Mouse (Mus musculus) midbrain, embryonic 10.5 days (tissue): ENCODE data around the gene Kank2. TPM values are rescaled to one million over a fixed set of nuclear protein-coding genes. Genes with fewer than 3 reads are reported as not detected.
"Not testable (repeated sequence)": the region's sequence is repeated elsewhere in the genome, so short reads cannot be mapped to it uniquely, and the experiment has no call there.

Source experiments
- DNase-seq: peaks from one replicate; pipeline ENCODE4 v3.0.0-alpha.2; 2017; ENCODE audit warnings: low spot score
- H3K27ac ChIP-seq: fragments of 300-500 bp; sonication (generic); replicated peaks from 2 replicates; pipeline ENCODE4 v1.5.1; 2016; ENCODE audit warnings: mild to moderate bottlenecking
- H3K27me3 ChIP-seq: fragments of 300-500 bp; sonication (generic); 2 replicates; pipeline ENCODE4 v1.6.1; 2016; ENCODE audit warnings: low read depth, mild to moderate bottlenecking; ENCODE audit not compliant: poor library complexity, severe bottlenecking
- H3K36me3 ChIP-seq: fragments of 300-500 bp; sonication (generic); 2 replicates; pipeline ENCODE4 v1.6.1; 2016; ENCODE audit warnings: mild to moderate bottlenecking, moderate library complexity
- H3K4me1 ChIP-seq: fragments of 300-500 bp; sonication (generic); 2 replicates; pipeline ENCODE4 v1.6.1; 2016
- H3K4me3 ChIP-seq: fragments of 300-500 bp; sonication (generic); 2 replicates; pipeline ENCODE4 v1.5.1; 2016; ENCODE audit warnings: mild to moderate bottlenecking, moderate library complexity
- H3K9me3 ChIP-seq: fragments of 300-500 bp; sonication (generic); replicated peaks from 2 replicates; pipeline ENCODE4 v1.6.1; 2016; ENCODE audit warnings: mild to moderate bottlenecking
- WGBS: fragments of 180-500 bp; shearing (Covaris S2); methylation state at CpG from one replicate; pipeline ENCODE4 v1.1.7; 2016; 5-methylcytosine and 5-hydroxymethylcytosine counted together
- polyA plus RNA-seq: library from polyadenylated mRNA; unstranded; fragments of >200 nt; fragmentation: Nextera tagmentation; extraction: Ambion mirVana; gene quantifications from 2 replicates; pipeline ENCODE4 v1.2.1, GENCODE M21; 2016

Kank2 gene
- polyA plus RNA-seq, 1 experiment from 2014 or later = 8.6 TPM

DNA sequence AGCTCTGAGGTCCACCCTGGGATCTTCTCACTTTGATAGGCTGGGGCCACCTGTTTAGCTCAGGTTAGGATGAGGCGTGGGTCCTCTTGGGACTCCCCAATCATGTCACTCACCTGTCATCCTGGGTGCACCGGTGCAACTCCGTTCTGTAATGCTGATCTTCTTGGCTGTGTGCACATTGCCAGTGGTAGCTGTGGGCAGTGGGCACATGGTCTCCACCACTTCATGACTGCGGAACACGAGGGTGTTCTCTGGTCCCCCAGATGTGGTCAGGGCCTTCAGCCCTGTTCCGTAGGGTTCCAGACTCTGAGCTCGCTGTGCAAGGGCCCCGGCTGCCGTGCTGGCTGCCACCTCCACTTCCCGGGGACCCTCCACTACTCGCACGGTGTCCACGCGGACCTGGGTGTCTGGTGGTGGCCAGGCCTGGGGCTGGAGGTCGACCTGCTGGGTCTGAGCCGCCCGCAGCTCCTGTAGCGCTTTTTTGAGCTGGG, 4.2 kb downstream of the Kank2 start:
- H3K27me3 ChIP-seq = no peaks in the 10 kb centered on the region
- peaks cover 33% of the 10 kb centered on the region for H3K4me1 ChIP-seq
- no peaks in the 10 kb centered on the region for H3K9me3 ChIP-seq
- no peak for DNase-seq
- H3K36me3 ChIP-seq = peaks cover 59% of the 10 kb centered on the region
- no peak overlapping the region for H3K4me3 ChIP-seq
- no peak overlapping the region for H3K27ac ChIP-seq
- WGBS = 97% methylated on average over 18 of the region's 18 CpGs

DNA sequence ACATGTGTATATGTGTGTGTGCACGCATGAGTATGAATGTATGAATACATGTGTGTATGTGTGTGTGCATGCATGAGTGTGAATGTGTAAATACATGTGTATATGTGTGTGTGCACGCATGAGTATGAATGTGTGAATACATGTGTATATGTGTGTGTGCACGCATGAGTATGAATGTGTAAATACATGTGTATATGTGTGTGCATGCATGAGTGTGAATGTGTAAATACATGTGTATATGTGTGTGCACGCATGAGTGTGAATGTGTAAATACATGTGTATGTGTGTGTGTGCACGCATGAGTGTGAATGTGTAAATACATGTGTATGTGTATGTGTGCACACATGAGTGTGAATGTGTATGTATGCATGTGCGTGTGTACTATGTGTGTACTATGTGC, 5.0 kb downstream of the Kank2 start:
- not testable (repeated sequence) for H3K27me3 ChIP-seq, DNase-seq, H3K4me3 ChIP-seq, H3K9me3 ChIP-seq, H3K27ac ChIP-seq
- H3K4me1 ChIP-seq = peaks cover 29% of the 10 kb centered on the region
- 95% methylated on average over 6 of the region's 6 CpGs for WGBS
- peaks cover 68% of the 10 kb centered on the region for H3K36me3 ChIP-seq

DNA sequence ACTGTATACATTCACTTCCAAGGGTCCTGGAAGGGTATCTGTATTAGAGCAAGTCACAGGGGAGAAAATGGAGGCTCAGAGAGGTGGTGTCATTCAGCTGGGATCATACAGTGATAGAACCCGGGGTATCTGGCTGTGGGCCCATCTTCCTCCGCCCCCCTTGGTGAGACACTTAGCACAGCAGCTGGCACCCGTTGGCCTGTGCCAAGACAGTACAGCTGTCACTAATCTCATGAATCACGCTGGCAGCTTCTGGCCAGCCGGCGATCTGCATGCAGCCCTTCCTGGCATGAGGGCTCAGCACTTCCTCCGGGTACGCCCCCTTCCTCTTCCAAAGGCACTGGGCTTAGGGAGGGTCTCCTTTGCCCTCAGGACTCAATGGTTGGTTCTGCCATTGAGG, 5.9 kb downstream of the Kank2 start:
- H3K27me3 ChIP-seq = no peaks in the 10 kb centered on the region
- peaks cover 69% of the 10 kb centered on the region for H3K36me3 ChIP-seq
- H3K4me3 ChIP-seq = peak overlapping the region; percentile 7; the same call in 1 of the 2 replicates
- 90% methylated on average over 8 of the region's 8 CpGs for WGBS
- no peaks in the 10 kb centered on the region for H3K9me3 ChIP-seq
- peaks cover 22% of the 10 kb centered on the region for H3K4me1 ChIP-seq
- DNase-seq = no peak
- H3K27ac ChIP-seq = no peak overlapping the region

DNA sequence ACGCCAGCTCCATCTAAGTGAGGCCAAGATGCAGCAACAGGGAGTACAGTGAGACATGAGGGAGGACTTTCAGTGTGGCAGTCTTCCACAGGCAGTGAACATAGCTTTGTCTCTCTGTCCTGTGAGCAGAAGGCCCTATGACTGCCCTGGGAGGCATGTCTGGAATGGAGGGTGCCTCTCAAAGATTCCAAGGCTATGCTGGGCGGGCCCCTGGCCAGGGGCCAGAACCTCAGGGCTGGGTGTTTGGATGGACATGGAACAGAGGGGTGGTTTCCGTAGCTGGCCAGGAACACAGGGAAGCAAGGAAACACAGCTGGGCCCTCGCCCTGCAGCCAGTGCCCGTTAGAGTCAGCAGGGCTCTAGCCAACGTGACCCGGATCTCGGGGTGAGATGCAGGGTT, 6.7 kb downstream of the Kank2 start:
- Histone ChIP-seq H3K9me3 (no peaks in the 10 kb centered on the region), H3K4me3 (no peak overlapping the region), H3K4me1 (peaks cover 20% of the 10 kb centered on the region), H3K27ac (no peak overlapping the region), H3K36me3 (peaks cover 69% of the 10 kb centered on the region), H3K27me3 (no peaks in the 10 kb centered on the region)
- 90% methylated on average over 8 of the region's 8 CpGs for WGBS
- DNase-seq = no peak

DNA sequence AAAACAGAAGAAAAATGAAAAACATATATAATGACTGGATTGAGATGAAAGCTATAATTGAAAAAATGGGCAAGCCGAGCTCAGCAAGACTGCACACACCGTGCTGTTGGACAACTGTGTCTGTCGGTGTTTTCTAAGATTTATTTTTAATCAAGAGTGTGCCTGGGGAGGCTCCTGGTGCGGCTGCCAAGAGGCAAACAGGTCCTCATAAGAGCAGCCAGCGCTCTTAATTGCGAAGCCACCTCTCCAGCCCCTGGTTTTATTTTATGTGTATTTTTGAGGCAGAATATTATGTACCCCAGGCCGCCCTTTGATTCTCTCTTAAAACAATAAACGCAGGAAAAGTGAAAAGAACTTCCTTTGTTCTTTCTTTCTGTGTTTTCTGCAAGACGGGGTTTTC, 10.3 kb downstream of the Kank2 start:
- Histone ChIP-seq H3K27me3 (no peaks in the 10 kb centered on the region), H3K4me3 (no peak overlapping the region), H3K27ac (no peak overlapping the region), H3K36me3 (peaks cover 59% of the 10 kb centered on the region), H3K4me1 (peaks cover 7% of the 10 kb centered on the region), H3K9me3 (no peaks in the 10 kb centered on the region)
- WGBS = 89% methylated on average over 9 of the region's 9 CpGs
- DNase-seq = no peak

DNA sequence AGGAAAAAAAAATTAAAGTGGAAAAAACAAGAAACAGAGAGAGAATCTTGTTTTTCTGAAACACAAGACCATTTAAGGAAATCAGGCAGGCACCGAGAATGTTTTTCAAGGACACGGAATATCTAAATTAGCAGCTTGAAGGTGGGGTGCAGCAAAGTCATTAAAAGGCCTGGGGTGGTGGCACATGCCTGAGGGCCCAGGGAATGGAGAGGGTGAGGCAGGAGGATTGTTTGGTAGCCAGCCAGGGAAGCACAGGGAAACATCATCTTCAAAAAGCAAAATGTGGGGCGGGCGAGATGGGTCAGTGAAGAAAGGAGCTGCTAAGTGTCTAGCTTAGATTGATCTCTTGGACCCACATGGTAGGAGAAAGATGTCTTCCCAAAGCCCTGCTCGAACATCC, 10.9 kb downstream of the Kank2 start:
- Histone ChIP-seq H3K4me1 (peaks cover 7% of the 10 kb centered on the region), H3K27ac (0 out of 2 replicates have a peak overlapping the region, but pooled peaks have one; percentile 70), H3K4me3 (no peak overlapping the region), H3K36me3 (peaks cover 55% of the 10 kb centered on the region), H3K27me3 (no peaks in the 10 kb centered on the region), H3K9me3 (no peaks in the 10 kb centered on the region)
- no peak for DNase-seq
- WGBS = 87% methylated on average over 5 of the region's 5 CpGs

DNA sequence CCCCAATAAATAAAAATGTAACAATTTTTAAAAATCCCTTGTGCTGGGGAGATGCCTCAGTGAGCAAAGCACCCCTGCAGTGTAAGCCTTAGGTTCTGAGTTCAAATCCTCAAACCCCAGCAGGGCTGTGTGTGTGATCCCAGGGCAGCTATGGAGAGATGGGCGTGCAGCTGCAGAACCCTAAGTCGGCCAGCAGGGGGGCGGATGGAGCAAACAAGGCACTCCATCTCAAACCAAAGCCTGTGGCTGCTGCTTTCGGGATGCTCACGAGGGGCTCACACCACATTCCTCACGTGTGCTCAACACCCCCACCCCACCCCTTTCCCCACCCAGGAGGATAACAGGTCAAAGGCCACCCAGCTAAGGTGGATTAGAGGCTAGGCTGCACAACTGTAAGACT, 11.6 kb downstream of the Kank2 start:
- WGBS = 5% methylated on average over 6 of the region's 6 CpGs
- Histone ChIP-seq H3K4me3 (0 out of 2 replicates have a peak overlapping the region, but pooled peaks have one; percentile 11), H3K9me3 (no peaks in the 10 kb centered on the region), H3K27me3 (no peaks in the 10 kb centered on the region), H3K27ac (peak overlapping the region; percentile 70), H3K36me3 (peaks cover 51% of the 10 kb centered on the region), H3K4me1 (peaks cover 7% of the 10 kb centered on the region)
- DNase-seq = peak; percentile 77

DNA sequence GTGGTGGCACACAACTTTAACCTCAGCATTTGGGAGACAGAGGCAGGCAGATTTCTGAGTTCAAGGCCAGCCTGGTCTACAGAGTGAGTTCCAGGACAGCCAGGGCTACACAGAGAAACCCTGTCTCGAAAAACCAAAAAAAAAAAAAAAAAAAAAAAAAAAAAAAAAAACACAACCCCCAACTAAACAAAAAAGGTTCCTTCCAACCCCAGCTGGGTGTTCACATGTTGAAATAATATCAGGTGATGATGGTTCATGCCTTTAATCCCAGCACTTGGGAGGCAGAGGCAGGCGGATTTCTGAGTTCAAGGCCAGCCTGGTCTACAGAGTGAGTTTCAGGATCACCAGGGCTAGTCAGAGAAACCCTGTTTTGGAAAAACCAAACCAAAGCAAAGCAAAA, 12.2 kb downstream of the Kank2 start:
- H3K9me3 ChIP-seq, H3K27ac ChIP-seq, H3K27me3 ChIP-seq, DNase-seq, H3K4me3 ChIP-seq, H3K4me1 ChIP-seq: not testable (repeated sequence)
- WGBS = 75% methylated on average over 2 of the region's 2 CpGs
- peaks cover 51% of the 10 kb centered on the region for H3K36me3 ChIP-seq

DNA sequence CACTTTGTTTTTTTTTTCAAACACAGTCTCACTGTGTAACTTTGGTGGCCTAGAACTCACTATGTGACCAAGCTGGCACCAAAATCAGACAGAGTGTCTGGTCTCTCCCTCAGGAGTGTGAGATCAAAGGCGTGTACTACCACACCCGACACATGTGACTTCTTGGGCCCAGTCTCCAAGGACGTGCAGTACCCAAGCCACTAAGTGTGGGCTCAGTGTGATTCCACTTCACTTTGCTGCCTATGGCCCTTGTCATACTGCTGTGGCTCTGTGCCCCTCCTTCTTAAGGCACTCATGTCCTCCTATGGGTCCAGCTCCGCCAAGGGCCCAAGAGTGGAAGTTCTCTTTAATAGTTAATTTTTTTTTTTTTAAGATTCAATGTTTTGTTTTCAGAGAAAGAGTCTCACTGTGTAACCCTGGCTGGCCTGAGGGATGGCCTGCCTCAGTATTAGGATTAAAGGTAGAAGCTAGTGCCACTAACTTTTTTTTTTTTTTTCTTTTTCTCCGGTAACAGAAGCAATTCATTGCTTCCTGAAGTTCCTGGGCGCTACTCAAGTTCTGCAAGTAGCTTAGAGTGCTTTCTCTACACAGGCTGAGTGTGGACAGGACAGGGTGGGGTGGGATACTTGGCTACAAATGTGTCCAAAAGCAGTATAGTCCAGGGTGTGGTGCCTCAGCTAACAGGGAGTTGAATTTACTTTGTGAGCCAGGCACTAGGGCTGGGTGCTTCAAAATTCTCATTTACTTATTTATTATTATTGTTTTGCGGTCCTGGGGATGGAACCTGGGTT, 13.8 kb downstream of the Kank2 start:
- H3K9me3 ChIP-seq = no peaks in the 10 kb centered on the region
- peaks cover 54% of the 10 kb centered on the region for H3K36me3 ChIP-seq
- no peak overlapping the region for H3K27ac ChIP-seq
- H3K4me1 ChIP-seq = peaks cover 7% of the 10 kb centered on the region
- no peak for DNase-seq
- H3K27me3 ChIP-seq = no peaks in the 10 kb centered on the region
- WGBS = 92% methylated on average over 7 of the region's 7 CpGs
- H3K4me3 ChIP-seq = no peak overlapping the region

DNA sequence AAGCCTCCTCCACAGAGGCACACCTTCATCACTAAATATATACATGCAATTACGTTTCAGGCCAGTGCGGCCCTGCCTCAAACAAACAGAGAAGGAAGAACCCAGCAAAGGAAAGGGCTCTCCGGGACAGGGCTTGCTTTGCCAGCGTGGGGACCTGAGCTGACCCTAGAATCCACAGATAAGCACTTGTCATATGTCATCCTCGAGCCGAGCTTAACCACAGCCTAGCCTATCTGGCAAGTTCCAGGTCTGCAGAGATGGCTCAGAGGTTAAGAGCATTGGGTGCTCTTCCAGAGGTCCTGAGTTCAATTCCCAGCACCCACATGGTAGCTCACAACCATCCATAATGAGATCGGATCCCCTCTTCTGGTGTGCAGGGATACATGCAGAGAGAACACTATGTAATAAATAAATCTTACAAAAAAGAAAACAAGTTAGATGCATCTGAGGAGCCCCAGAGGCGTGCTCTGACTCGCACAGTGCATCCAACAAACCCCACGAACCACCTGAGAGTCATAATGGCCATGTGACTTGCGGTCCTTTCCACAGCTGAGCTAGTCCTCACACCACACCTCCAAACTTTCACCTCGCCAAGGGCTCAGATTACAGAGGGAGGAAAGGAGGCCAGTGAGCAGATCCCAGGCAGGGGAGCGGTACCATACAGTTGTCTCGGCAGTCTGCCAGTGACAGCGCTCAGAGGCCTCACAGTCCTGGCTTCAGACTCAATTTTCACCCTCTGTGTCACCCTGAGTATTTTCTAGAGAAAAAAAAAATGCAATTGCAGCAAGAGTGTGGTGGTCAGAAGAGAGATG, 16.7 kb downstream of the Kank2 start:
- peaks cover 66% of the 10 kb centered on the region for H3K36me3 ChIP-seq

DNA sequence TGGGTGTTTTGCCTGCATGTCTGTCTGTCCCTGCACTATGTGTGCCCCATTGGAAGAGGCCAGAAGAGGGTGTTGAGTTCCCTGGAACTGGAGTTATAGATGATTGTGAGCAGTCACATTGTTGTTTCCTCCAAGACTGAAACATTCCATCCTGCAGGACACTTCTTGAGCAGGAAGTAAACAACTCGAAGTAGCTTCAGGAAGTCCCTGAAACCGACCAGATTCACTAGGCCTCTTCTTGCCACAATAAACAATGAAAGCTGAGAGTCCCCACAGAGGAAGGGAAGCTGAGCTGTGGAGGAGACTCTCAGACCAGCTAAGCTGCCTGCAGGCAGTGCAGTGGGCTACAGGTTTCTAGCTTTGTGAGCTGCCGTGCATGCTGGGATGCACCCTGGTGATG, 20.8 kb downstream of the Kank2 start:
- Histone ChIP-seq H3K4me3 (no peak overlapping the region), H3K4me1 (no peaks in the 10 kb centered on the region), H3K36me3 (peaks cover 78% of the 10 kb centered on the region), H3K27me3 (no peaks in the 10 kb centered on the region), H3K27ac (no peak overlapping the region), H3K9me3 (no peaks in the 10 kb centered on the region)
- no peak for DNase-seq
- WGBS = 91% methylated on average over 3 of the region's 3 CpGs

More for the DNA sequence above, 16.7 kb downstream of the Kank2 start:
- Histone ChIP-seq H3K27ac (no peak overlapping the region), H3K27me3 (no peaks in the 10 kb centered on the region), H3K4me1 (peaks cover under 1% of the 10 kb centered on the region), H3K4me3 (no peak overlapping the region), H3K9me3 (no peaks in the 10 kb centered on the region)
- DNase-seq = no peak
- 89% methylated on average over 15 of the region's 15 CpGs for WGBS

DNA sequence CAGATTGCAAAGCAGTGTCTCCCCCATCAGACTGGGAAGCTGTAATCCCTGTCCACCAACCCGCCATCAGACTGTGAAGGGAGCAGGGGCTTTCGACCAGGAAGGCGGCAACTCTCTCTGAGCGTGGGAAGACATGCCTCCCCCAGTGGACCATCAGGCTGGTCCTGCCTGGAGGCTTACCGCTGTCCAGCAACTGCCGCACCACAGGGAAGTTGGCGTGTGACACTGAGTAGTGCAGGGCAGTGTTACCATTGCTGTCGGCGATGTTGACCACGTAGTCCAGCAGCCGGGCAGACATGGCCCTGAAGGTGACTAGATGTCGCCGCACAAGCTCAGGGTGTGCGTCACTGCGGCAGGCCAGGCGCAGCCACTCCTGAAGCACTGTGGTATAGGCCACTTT, 24.2 kb downstream of the Kank2 start:
- Histone ChIP-seq H3K4me3 (no peak overlapping the region), H3K4me1 (no peaks in the 10 kb centered on the region), H3K9me3 (no peaks in the 10 kb centered on the region), H3K27me3 (no peaks in the 10 kb centered on the region), H3K36me3 (peaks cover 76% of the 10 kb centered on the region), H3K27ac (no peak overlapping the region)
- no peak for DNase-seq
- 91% methylated on average over 16 of the region's 16 CpGs for WGBS

DNA sequence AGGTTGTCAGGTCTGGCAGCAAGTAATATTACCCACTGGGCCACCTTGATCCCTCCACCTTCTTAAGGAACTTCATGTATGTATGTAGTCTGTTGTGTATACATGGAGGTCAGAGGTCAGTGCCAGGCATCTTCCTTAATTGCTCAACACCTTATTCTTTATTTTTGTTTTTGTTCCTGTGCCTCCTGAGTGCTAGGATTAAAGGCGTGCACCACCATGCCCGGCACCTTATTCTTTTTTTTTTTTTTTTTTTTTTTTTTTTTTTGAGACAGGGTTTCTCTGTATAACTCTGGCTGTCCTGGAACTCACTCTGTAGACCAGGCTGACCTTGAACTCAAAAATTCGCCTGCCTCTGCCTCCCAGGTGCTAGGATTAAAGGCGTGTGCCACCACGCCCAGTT, 25.1 kb downstream of the Kank2 start:
- not testable (repeated sequence) for H3K4me1 ChIP-seq, H3K27ac ChIP-seq, H3K9me3 ChIP-seq, H3K27me3 ChIP-seq, H3K4me3 ChIP-seq, DNase-seq
- peaks cover 76% of the 10 kb centered on the region for H3K36me3 ChIP-seq
- 90% methylated on average over 5 of the region's 5 CpGs for WGBS
